Mouse (Mus musculus) mammary gland, adult 2 months (tissue): ENCODE measurements around the gene Phactr4. TPM values are rescaled to one million over a fixed set of nuclear protein-coding genes. Genes with fewer than 3 reads are reported as not detected.

Experiments used
- polyA plus RNA-seq: library from polyadenylated mRNA; depleted of rRNA; stranded (reverse); fragments of >200 nt; gene quantifications from 2 replicates; pipeline ENCODE4 v1.2.3, GENCODE M21; 2012; ENCODE audit warnings: low replicate concordance; rRNA removed

The Phactr4 gene
- 6.6 and 7.6 TPM in 2 replicates for polyA plus RNA-seq

GRCm38 (mm10) chr4:132421923-132422782 lies at the start of gene Phactr4:
Gene Phactr4, minus strand, starts transcription at chr4:132422489.

GRCm38 (mm10) chr4:132463430-132464254 lies 41.4 kb upstream of the Phactr4 start, which contains the start of gene Med18:
Gene Med18, minus strand, starts transcription at chr4:132463921.

GRCm38 (mm10) chr4:132353481-132353885 lies 68.8 kb downstream of the Phactr4 start, which contains the start of gene Rcc1:
Gene Rcc1, minus strand, starts transcription at chr4:132353605.

DNA sequence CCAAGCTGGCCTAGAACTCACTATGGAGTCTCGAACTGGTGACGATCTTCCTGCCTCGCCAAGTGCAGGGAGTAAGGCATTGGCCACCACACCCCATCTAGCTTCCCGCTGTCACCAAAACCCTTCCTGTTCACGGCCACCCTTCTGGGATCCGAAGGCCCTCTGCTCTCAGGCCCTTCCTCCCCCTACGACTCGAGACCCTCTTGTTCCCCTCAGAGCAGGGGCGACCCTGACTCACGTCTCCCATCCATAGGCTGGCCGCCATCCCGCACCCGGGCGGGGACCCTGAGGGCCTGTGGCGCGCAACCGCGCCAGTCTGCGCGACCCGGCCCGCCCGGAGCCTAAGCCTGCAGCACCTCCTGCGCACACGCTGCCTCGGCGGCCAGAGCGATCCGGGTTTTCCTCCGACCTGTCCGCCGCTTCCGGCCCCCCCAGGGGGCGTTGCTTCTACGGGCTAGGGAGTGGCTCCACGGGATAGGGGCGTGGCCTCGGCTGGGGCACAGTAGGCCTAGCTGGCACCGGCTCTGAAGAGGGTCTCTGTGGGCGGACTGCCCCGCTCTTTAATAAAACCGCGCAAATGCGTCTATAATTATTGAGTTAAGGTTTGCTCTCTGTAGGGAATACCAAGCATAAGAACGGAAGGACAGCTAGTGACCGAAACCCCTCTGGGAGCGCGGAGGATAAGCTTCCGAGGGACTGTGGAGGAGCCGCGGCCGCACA lies 93.0 kb downstream of the Phactr4 start, which contains the start of gene Trnau1ap:
Gene Trnau1ap, minus strand, starts transcription at position 424 of the 720 bp plus-strand sequence.

Other genes with a start within 250 kb of the Phactr4 start
- 15.4 and 24.5 TPM in 2 replicates for gene Ythdf2, start 210.2 kb downstream of the Phactr4 start, polyA plus RNA-seq
- gene Gmeb1, start 160.9 kb downstream of the Phactr4 start, polyA plus RNA-seq: 11.4 and 15.9 TPM in 2 replicates
- gene Taf12, start 148.1 kb downstream of the Phactr4 start, polyA plus RNA-seq: 3.7 and 8.7 TPM in 2 replicates
- 3.2 and 5.4 TPM in 2 replicates for gene Rab42, start 119.1 kb downstream of the Phactr4 start, polyA plus RNA-seq
- 15.3 and 18.3 TPM in 2 replicates for gene Trnau1ap, start 93.0 kb downstream of the Phactr4 start, polyA plus RNA-seq
- gene Rcc1, start 68.9 kb downstream of the Phactr4 start, polyA plus RNA-seq: 5.9 and 6.3 TPM in 2 replicates
- gene Med18, start 41.4 kb upstream of the Phactr4 start, polyA plus RNA-seq: 3.0 and 3.6 TPM in 2 replicates
- gene Sesn2, start 88.0 kb upstream of the Phactr4 start, polyA plus RNA-seq: 10.1 and 11.3 TPM in 2 replicates
- gene Atpif1, start 111.2 kb upstream of the Phactr4 start, polyA plus RNA-seq: 45.7 and 46.9 TPM in 2 replicates
- 15.3 and 29.4 TPM in 2 replicates for gene Dnajc8, start 113.1 kb upstream of the Phactr4 start, polyA plus RNA-seq
- 23.8 and 35.8 TPM in 2 replicates for gene Ptafr, start 141.6 kb upstream of the Phactr4 start, polyA plus RNA-seq
- gene Eya3, start 216.5 kb upstream of the Phactr4 start, polyA plus RNA-seq: 19.6 and 44.2 TPM in 2 replicates